Mouse (Mus musculus) gastrocnemius, adult 2 months (tissue): ENCODE measurements at regions not wholly inside any gene's neighbourhood (a gene's known extent, or its start where the extent isn't known, plus 50 kb on each side); places are given as distances from the start of the nearest gene placed in this dataset.

ENCODE experiments used
- DNase-seq: peaks from one replicate; pipeline ENCODE4 v3.0.0; 2022
- H3K27ac ChIP-seq: fragments of 200-600 bp; 2 replicates; pipeline ENCODE4 v1.8.1; 2022; ENCODE audit warnings: mild to moderate bottlenecking
- H3K4me3 ChIP-seq: fragments of 200-600 bp; 2 replicates; pipeline ENCODE4 v1.8.1; 2022; ENCODE audit warnings: mild to moderate bottlenecking, moderate library complexity
- CTCF ChIP-seq: fragments of 200-600 bp; IDR thresholded peaks from 2 replicates; pipeline ENCODE4 v1.8.1; 2022; ENCODE audit warnings: antibody characterized with exemption, mild to moderate bottlenecking, moderate library complexity
- intact Hi-C: fragments of 180-260 bp; cut with DNase I; formaldehyde crosslinking; loops from one replicate; pipeline ENCODE4 v1.15.1; 2025

DNA sequence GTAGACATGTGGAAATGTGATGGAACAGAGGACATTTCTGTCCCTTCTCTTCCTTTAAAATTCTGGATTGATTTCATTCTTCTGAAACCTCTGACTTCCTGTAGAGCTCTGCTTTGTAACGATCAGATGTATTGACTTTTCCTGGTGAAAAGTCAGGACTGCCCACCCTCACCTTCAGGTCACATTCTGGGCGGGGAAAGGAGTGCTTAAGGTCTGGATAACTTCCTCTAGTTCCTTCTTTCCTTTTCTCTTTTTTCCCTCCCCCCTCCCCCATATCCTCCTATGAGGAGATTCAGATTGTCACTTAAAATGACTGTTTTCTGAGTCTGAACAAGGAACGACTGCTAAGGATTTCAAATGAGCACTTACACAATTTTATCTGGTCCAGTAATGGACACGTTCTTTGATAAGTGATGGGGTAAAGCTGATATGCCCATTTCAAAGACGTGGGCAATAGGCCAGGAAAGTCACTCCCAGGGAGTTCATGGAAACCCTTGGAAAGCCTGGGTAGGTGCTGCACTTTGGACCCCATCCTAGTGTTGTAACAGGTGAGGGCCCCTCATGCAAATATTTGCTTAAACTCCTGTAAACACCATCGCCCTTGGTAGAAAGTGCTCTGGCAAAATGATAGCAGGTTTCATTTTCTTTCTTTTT is 186.9 kb upstream of the Marcks start:
- DNase-seq, result no peak
- no peak overlapping the region for H3K4me3 ChIP-seq
- no peak for TF ChIP-seq CTCF
- H3K27ac ChIP-seq, result no peak overlapping the region
- intact Hi-C loops, result no loop called here

DNA sequence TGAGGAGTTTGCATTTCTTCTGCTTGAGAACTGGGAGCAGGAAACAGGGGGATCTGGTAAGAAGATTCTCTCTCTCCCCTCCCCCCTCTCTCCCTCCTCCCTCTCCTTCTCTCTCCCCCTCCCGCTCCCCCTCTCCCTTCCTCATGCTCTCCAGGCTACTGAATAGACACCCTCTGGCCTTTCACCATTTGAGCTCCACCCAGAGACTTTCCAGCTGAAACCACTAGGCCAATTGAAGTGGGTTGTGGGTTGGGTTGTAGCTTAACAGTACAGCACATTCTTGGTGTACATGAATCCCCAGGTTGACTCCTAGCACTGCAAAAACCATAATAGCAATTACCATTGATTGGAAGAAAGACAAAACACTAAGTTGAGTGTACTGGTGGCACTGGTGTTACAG is 185.0 kb upstream of the Marcks start:
- no peak for TF ChIP-seq CTCF
- DNase-seq, result no peak
- intact Hi-C loops, result no loop called here

GRCm38 (mm10) chr10:37322809-37323208 is 184.1 kb upstream of the Marcks start:
- intact Hi-C loops, result no loop called here
- Histone ChIP-seq H3K4me3 (no peak overlapping the region), H3K27ac (no peak overlapping the region)
- DNase-seq, result no peak
- no peak for TF ChIP-seq CTCF

More for the DNA sequence above, 185.0 kb upstream of the Marcks start:
- H3K4me3 ChIP-seq, result no peak overlapping the region
- no peak overlapping the region for H3K27ac ChIP-seq

DNA sequence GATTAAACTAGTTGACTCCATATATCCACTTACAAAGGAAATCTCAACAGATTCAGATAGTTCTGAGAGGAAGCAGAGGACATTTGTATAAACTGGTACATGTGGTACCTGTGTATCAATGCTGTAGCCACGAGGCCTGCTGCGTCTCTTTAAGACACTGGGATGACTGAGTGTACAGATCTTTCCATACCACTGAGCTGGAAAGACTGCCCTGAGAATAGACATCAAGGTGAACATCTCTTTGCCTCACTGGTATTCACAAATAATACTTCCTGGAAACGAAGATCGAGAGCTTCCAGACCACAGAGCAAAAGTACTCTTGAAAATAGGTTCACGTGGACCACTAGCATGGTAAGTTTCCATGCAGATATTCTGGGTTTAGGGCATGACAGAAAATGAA is 183.6 kb upstream of the Marcks start:
- intact Hi-C loops, result no loop called here
- H3K4me3 ChIP-seq, result no peak overlapping the region
- TF ChIP-seq CTCF, result no peak
- H3K27ac ChIP-seq, result no peak overlapping the region
- no peak for DNase-seq

GRCm38 (mm10) chr10:37321171-37321570 is 182.5 kb upstream of the Marcks start:
- Histone ChIP-seq H3K27ac (no peak overlapping the region), H3K4me3 (no peak overlapping the region)
- DNase-seq, result no peak
- no peak for TF ChIP-seq CTCF
- intact Hi-C loops, result no loop called here

- no peak for TF ChIP-seq CTCF
- H3K4me3 ChIP-seq, result no peak overlapping the region
- intact Hi-C loops, result no loop called here
- no peak overlapping the region for H3K27ac ChIP-seq
- no peak for DNase-seq
These were observed 181.2 kb upstream of the Marcks start for GRCm38 (mm10) chr10:37319746-37320430.

DNA sequence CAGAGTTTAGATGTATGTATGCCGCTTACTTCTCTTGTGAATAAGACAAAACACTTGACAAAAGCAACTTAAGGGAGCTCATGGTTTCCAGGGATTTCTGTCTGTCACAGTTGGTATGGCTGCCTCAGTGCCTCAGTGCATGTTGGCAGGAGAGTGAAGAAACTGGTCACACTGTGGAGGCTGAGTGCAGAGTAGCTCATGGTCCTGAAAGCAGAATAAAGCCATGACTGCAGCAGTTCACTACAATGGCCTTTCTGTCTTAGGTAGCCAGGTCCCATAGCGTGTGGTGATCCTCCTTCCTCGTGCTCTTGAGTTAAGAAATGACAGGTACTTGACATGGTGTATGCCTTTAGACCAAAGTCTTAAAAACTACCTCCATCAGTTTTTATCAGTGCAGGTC is 178.0 kb upstream of the Marcks start:
- intact Hi-C loops, result no loop called here
- no peak for DNase-seq

GRCm38 (mm10) chr10:37315804-37316203 is 177.1 kb upstream of the Marcks start:
- Histone ChIP-seq H3K27ac (no peak overlapping the region), H3K4me3 (no peak overlapping the region)
- no peak for DNase-seq
- no peak for TF ChIP-seq CTCF
- intact Hi-C loops, result no loop called here

More for the DNA sequence above, 178.0 kb upstream of the Marcks start:
- Histone ChIP-seq H3K4me3 (no peak overlapping the region), H3K27ac (no peak overlapping the region)
- TF ChIP-seq CTCF, result no peak

DNA sequence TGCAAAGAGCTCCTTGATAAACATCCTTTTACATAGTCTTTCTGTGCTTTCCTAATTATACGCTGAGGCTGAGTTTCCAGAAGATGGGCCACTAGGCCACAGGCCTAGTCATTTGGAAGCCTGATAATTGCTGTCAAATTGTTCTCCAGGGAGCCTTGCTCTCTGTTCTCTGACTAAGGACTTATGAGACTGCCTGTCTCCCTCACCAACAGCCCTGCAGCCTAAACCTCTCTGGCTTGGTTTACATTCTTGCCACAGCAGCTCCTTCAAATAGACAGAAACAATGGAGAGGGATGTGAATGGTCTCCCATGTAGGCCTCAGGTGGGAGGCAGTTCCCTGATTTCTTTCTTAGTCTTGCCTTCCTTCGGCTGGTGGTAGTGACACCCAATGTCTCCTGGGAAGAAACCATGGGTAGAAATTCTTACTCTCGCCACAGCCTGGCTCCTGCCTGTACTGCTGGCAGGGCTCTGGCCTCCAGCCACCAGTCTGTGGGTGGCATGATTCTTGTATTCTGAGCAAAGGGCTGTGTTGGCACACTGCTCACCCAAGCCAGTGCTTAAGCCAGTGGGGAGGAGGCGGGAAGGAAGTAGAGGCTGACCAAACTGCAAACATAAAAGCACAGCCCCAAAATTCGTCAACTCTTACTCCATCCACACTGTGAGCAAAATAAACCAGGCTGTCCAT is 176.2 kb upstream of the Marcks start:
- intact Hi-C loops, result no loop called here
- no peak for TF ChIP-seq CTCF
- DNase-seq, result peak; percentile 27

GRCm38 (mm10) chr10:37313461-37313860 is 174.7 kb upstream of the Marcks start:
- intact Hi-C loops, result no loop called here
- DNase-seq, result no peak
- Histone ChIP-seq H3K27ac (no peak overlapping the region), H3K4me3 (no peak overlapping the region)
- no peak for TF ChIP-seq CTCF

More for the DNA sequence above, 176.2 kb upstream of the Marcks start:
- H3K27ac ChIP-seq, result no peak overlapping the region
- H3K4me3 ChIP-seq, result no peak overlapping the region

DNA sequence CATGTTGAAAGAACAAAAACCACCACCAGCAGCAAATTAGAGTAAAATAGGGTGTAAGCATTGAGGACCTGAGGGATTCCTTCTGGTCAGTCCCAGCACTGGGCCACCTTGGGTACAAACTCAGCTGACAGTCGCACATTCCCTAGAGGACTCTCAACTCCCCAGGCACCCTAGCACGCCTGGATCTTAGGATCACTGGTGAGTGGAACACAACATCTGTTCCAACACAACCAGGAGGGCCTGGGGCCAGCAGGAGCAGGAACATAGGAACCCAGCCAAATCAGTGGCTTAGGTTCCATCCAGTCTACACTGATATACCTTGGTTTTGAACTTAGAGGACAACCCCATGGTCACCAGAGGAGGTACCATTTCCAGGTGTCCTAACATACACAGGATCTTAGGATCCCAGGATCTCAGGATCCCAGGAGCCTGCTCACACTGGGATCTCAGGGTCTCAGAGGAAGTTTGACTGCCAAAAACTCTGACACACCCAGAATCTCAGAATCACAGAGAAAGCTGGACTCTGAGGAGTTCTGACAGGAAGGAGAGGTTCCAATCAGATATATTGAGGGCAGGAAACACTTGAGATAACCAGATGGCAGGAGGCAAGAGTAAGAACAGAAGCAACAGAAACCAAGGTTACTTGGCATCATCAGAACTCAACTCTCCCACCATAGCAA is 171.7 kb upstream of the Marcks start:
- TF ChIP-seq CTCF, result no peak
- intact Hi-C loops, result no loop called here
- H3K4me3 ChIP-seq, result no peak overlapping the region
- H3K27ac ChIP-seq, result peak overlapping the region; percentile 35; the same call in 1 of the 2 replicates
- DNase-seq, result peak; percentile 29

GRCm38 (mm10) chr10:37304656-37305055 is 165.9 kb upstream of the Marcks start:
- TF ChIP-seq CTCF, result no peak
- intact Hi-C loops, result no loop called here
- H3K4me3 ChIP-seq, result no peak overlapping the region
- no peak for DNase-seq
- no peak overlapping the region for H3K27ac ChIP-seq
